Mouse (Mus musculus) thymus, postnatal 4 days (tissue): Measurements from ENCODE around the gene Hbq1a.
"Not testable (repeated sequence)": the region's sequence is repeated elsewhere in the genome, so short reads cannot be mapped to it uniquely, and the experiment has no call there.

Experiments used
- DNase-seq: peaks from one replicate; pipeline ENCODE4 v3.0.0; 2021

Hbq1a gene

GRCm38 (mm10) chr11:32285031-32285775 is 14.7 kb upstream of the Hbq1a start:
- DNase-seq, result no peak

- DNase-seq, result not testable (repeated sequence)
Measured at GRCm38 (mm10) chr11:32285887-32286286, 14.0 kb upstream of the Hbq1a start.

- peak; percentile 85 for DNase-seq
Measured at GRCm38 (mm10) chr11:32286695-32287492, 13.0 kb upstream of the Hbq1a start, which contains the start of gene Hbq1b. TSS of gene Hbq1b (plus strand) at chr11:32286965.

DNA sequence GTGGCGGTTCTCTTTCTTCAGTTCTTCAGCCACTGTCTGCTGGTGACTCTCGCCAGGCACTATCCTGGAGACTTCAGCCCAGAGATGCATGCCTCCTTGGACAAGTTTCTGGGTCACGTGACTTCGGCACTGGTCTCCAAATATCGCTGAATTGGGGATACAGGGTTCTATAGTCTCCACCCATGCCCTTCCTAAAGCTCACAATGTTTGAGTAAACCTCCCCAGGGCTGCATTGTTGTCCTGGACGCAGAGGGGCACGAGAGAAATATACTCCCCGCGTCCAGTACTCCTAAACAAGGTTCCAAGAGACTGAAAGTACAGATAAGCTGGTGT is 12.4 kb upstream of the Hbq1a start:
- no peak for DNase-seq

- DNase-seq, result not testable (repeated sequence)
Measured at GRCm38 (mm10) chr11:32292819-32293218, 7.0 kb upstream of the Hbq1a start.

DNA sequence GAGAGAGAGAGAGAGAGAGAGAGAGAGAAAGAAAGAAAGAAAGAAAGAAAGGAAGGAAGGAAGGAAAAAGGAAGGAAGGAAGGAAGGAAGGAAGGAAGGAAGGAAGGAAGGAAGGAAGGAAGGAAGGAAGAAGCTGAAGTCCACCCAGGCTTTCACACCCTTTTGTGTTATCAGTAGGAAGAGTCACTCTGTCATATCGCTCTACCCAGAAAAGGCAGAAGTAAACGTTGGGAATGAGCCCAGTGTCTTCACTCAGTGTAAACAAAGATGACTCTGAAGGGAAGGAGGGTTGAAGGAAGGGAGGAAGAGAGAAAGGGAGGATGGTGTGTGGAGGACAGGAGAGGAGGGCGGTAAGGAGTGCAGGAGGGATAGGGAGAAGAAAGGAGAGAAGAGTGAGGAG is 6.4 kb upstream of the Hbq1a start:
- DNase-seq, result not testable (repeated sequence)

GRCm38 (mm10) chr11:32296203-32296602 is 3.7 kb upstream of the Hbq1a start, which contains the start of gene Hba-a2:
TSS of gene Hba-a2 (plus strand) at chr11:32296489.
- DNase-seq, result not testable (repeated sequence)

- not testable (repeated sequence) for DNase-seq
Measured at GRCm38 (mm10) chr11:32297417-32297816, 2.5 kb upstream of the Hbq1a start.

- no peak for DNase-seq
Measured at GRCm38 (mm10) chr11:32297866-32298531, 1.9 kb upstream of the Hbq1a start.

- no peak for DNase-seq
Measured at GRCm38 (mm10) chr11:32298532-32298918, 1.3 kb upstream of the Hbq1a start.

DNA sequence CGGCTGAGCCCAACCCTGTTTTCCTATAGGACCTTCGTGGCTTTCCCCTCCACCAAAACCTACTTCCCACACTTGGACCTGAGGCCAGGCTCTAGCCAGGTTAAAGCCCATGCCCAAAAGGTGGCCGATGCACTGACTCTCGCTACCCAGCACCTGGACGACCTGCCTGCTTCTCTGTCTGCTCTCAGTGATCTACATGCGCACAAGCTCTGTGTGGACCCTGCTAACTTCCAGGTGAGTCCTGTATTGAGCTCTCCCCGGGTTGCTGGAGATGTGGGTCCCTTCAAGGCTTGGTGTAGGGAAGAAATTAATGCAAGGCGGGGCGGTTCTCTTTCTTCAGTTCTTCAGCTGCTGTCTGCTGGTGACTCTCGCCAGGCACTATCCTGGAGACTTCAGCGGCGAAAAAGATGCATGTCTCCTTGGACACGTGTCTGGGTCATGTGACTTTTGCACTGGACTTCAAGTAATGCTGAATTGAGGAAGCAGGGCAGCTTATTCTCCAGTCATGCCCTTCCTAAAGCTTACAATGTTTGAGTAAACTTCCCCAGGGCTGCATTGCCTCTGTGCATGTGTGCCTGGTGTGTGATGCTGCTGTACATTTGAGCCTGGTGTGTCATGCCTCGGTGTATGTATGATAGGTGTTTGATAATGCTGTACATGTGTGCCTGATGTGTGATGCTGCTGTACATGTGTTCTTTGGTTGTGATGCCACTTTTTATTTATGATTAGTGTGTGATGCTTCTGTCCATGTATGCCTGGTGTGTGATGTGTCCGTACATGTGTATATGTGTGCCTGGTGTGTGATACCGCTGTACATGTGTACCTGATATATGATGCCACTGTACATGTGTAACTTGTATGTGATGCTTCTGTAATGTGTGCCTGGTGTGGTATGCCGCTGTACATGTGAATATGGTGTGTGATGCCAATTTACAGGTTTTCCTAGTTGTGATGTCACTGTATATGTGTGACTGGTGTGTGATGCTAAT is 704 bp downstream of the Hbq1a start:
- DNase-seq, result no peak

DNA sequence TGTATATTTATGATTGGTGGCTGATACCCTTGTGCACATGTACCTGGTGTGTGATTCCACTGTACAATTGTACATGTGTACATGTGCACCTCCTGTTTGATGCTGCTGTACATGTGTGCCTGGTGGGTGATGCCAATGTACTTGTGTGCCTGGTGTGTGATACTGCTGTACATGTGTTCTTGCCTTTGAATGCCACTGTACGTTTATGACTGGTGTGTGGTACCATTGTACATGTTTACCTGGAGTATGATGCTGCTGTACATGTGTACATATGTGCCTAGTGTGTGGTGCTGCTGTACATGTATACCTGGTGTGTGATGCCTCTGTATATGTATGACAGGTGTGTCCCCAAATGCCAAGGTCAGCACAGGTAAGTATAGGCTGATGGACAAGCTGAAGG is 1.6 kb downstream of the Hbq1a start:
- no peak for DNase-seq

DNA sequence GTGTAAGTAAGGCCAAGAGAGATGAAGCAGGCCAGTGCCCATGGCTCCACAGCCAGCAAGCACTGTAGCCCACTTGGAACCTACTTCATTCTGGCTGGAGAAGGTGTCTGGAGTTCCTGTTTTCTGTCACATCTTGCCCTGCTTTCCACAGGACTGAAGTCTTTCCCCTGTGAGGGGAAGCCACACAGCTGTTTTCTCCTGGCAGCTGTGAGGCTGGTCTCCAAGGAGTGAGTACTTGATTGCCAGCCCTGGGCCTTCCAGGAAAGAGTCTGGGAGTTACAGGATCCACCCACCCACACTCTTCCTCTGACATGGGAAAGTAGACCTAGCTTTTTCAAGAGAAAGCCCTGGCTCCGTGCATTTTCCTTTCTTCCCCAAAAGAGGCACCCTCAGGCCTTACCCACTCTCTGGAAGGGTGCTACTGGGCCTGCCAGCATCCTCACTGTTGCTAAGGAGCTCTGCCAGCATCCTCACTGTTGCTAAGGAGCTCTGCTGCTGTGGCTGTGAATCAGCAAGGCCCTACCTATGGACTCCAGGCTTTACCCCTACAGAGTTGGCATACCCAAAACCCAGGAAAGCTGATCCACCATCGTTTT is 3.1 kb downstream of the Hbq1a start:
- DNase-seq, result no peak

GRCm38 (mm10) chr11:32303455-32303854 is 3.6 kb downstream of the Hbq1a start:
- DNase-seq, result no peak

- no peak for DNase-seq
Measured at GRCm38 (mm10) chr11:32307006-32307405, 7.1 kb downstream of the Hbq1a start.

DNA sequence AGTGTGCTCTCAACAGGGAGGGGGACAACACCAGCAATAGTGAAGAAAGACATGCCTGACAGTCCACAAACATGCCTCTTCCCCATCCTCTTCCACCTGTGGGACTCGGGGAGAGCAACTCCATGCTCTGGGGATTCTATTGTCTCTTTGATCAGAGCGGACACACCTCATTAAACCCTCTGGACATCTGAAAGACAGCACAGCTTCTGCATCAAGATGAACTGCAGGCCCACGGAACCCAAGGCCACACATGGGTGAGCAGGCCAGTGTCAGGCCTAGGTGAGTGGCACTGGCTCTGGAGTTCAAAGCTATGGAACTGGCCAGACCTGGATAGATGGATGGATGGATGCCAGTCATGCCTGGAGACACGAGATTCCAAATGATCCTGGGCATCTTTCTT is 9.6 kb downstream of the Hbq1a start:
- DNase-seq, result no peak

DNA sequence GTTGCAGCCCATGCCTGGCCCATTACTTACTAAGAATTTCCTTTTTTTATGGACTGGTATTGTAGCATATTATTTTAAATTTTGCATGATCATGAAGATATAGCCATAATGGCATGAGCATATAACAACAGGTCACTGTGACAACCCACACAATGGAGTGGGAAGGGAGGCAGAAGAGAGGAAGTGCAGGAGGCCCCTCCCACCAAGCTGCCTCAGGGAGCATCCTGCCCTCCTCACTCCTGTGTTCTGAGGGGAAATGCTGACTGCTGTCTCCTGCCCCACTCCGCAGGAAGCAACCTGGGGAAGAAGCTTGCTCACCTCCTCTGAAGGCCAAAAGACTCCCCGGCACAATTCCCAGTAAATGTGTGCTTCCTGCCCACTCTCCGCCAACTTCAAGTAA is 10.1 kb downstream of the Hbq1a start:
- DNase-seq, result no peak

GRCm38 (mm10) chr11:32316009-32316408 is 16.1 kb downstream of the Hbq1a start:
- no peak for DNase-seq

DNA sequence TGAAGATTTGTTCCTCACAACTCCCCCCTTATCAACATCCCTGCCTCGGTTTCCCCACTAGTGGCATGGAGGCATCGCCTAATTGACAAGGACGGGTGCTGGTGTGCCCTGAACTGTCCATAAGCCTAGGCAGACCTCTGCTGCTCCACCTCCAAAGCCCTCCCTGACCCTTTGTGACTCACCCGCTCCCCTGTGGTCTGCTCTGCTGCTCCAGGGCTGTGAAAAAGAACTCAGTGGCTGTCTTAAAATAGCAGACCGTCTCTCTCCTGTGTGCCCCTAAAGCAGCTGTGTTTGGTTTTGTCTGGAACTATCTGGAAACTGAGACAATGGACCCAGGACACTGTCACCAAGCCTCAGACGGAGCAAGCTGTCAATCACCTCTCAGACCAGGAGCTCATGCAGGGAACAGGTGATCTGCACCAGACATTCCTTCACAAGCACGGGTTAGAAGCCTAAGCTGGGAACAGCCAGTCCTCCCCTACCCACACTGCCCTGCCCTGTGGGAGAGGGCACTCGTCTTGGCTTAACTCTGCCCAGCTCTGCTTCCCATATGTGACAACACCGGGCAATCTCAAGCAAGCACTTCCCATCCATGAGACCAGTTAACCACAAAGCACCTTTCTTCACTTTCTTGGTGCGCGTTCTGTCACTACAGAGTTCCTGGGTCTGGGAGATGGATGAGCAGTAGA is 20.8 kb downstream of the Hbq1a start:
- DNase-seq, result no peak

DNA sequence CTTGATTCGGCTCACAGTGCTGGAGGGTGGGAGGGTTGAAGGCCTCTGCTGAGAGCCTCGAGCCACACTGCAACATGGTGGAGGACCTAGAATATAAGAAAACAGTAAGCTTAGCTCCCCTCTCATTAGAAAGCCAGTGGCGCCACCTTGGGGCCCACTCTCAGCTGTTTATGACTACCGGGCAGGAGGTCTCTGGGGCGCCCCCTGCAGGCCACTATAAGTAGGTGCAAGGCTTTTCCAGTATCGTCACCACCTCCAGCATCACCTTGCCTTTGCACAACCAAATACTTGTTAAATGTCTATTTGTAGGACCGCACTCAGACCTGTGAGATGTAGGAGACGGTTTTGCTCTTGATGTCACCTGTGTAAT is 21.3 kb downstream of the Hbq1a start:
- DNase-seq, result peak; percentile 88

- DNase-seq, result peak; percentile 92
Measured at GRCm38 (mm10) chr11:32324609-32325008, 24.7 kb downstream of the Hbq1a start.
